Mouse (Mus musculus) heart, postnatal 25 days (tissue): ENCODE measurements around the gene Pimreg. TPM values are rescaled to one million over a fixed set of nuclear protein-coding genes. Genes with fewer than 3 reads are reported as not detected.

ENCODE experiments used
- DNase-seq: peaks from one replicate; pipeline ENCODE4 v3.0.0; 2022; ENCODE audit warnings: low spot score
- intact Hi-C: fragments of 180-260 bp; cut with DNase I; formaldehyde crosslinking; loops from one replicate; pipeline ENCODE4 v1.15.1; 2025
- total RNA-seq, 2 experiments: library from RNA; stranded (reverse); gene quantifications; 2 replicates each; pipeline ENCODE4 v1.2.3; 2021

The Pimreg gene
- total RNA-seq, 2 experiments from 2014 or later, result 1.0 to 2.6 TPM

DNA sequence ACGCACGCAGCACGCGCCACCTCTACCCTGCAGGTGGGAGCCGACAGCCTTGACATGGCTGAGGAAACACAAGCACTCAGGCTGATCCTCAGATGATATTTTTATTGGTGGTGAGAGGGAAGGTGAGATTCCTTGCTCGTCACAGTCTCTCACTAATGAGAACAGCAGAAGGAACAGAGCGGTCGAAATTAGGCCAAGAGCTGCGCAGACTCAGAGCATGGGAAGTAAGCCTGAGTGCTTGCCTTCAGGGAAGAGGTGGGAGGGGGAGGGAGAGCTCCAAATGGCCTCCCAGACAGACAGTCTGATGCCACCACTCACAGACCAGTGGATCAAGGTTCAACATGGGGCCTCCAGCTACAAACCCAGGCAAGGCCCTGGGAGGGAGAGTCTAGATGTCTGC is 15.3 kb upstream of the Pimreg start:
- intact Hi-C loops, result loop anchor here (10.0 kb wide), 1 partner anchor 162 kb away; no protein-coding TSS in a partner anchor
- no peak for DNase-seq

DNA sequence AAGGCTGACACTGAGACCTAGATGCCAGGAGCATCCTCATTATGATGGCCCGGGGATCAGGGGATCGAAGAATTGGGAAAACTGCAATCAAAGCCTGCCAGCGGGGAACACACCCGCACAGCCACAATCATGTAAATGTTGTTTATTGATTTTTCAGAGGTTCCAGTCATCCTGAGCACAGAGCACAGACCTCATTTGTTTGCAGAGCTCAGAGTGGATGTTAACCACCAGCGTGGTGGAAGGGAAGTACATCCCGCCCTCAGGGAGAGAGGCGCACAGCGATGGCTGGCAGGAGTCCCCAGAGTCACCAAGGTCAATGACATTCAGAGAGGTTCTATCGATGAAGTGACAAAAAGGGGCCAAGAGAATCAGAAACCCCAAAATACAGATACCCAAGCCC is 14.0 kb upstream of the Pimreg start:
- intact Hi-C loops, result loop anchor here (10.0 kb wide), 1 partner anchor 163 kb away; no protein-coding TSS in a partner anchor
- DNase-seq, result no peak

DNA sequence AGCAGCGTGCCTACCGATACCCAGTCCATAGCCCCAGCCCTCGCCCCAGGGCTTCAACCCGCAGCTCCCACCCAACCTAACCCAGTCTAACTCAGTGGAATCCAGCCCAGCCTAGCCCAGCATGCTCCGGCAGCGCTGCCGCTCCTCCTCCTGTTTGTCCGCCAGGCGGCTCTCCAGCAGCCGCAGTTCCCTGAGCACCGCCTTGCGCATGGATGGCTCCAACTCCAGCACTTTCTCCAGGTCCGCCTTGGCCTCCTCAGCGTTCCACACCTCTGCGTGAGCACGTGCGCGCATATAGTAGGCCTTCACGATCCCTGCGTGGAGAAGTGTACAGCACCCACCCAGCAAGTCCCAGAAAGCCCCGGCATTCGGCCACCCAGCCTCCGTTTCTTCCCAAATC is 12.7 kb upstream of the Pimreg start:
- intact Hi-C loops, result loop anchor here (10.0 kb wide), 1 partner anchor 164 kb away; no protein-coding TSS in a partner anchor
- no peak for DNase-seq

DNA sequence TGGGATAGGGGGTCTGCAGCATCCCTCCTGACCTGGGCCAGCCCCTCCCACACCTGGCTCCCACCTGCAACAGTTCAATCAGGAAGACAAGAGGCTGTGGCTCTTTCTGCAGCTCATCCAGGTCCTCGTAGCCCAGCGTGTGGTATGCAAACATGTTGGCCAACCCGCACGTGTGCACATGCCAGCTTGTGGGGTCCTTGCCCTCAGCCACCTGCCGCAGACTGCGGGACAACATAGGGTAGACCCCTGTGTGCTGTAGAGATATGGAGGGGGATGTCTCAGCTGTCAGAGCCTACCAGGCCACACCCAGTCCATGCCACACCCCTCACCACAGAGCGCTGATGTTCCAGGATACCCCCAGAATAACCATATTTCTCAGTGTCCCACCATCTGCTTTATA is 10.5 kb upstream of the Pimreg start:
- intact Hi-C loops, result no loop called here

DNA sequence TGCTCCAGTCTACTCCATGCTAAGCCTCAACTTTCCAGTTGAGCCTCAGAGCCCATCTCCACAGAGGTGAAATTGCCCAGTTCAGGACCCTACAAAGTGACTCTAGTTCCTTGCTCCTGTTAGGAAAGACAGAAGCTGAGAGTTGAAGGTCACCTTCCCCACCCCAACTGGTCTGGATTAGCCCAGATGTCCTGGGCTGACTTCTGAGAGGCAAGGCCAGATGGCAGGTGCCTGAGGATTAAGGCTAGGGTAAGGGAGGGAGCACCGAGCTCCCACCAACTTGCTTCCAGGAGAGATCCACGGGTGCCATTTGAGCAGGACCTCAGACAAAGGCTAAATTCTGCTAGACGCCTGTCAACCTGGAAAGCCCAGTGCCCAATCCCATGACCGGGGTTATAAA is 9.7 kb upstream of the Pimreg start:
- DNase-seq, result no peak
- intact Hi-C loops, result no loop called here

More for the DNA sequence above, 10.5 kb upstream of the Pimreg start:
- no peak for DNase-seq

DNA sequence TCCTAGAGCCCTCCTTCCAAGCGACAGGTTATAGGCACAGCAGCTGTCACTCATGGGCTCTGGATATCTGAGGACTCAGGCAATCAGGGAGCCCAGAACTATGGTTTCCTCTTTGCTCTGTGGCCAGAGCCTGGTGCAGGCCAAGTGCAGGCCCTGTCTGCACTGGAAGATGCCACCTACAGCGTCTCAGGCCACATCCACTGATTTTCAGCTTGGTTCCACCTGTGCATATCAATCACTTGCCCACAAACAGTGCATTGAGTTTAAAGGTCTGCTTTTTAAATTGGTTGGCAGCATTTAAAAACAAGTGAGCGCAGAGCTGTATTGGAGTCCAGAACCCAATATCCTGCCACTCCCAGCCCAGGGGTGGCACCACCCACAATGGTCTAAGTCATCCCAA is 9.2 kb upstream of the Pimreg start:
- DNase-seq, result no peak
- intact Hi-C loops, result no loop called here

DNA sequence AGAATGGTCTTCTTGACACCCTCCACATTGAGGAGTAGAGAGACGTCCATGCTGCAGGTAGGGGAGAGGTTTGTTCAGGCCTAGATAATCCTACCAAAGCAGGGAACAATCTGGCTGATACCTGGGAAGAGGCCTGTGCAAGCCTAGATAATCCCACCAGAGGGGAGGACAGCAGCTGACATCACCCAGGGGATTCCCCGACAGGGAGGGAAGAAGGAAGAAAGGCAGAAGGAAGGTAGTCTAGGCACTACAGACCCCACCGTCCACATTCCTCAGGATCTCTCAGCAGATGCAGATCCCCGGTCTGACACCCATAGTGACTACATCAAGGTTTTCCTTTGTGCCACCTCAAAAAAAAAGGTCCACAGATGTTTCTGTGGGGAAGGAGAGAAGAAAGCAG is 4.4 kb upstream of the Pimreg start, which contains the start of gene Aipl1:
Gene Aipl1 (minus strand): TSS at position 101 of the 400 bp plus-strand sequence.
- intact Hi-C loops, result loop anchor here (5.0 kb wide), 1 partner anchor 700 kb away; no protein-coding TSS in a partner anchor
- no peak for DNase-seq

DNA sequence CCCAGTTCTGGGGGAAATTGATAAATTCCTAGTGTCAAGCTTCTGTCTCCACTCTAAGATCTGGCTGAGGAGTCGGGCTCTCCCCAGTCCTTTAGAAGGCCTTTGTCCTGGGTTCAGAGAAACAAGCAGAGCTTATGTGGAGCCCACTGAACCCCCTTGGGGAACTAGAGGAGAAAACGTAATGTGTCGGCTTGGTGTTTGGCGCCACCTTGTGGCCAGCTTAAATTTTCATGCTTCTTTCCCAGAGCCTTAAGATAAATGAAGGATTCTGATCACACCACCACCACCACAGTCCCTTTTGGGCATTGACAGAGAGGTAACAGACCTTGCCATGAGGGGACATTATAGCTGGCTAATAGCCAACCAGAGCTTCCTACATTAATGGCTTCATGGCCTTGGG is 3.8 kb upstream of the Pimreg start:
- intact Hi-C loops, result loop anchor here (5.0 kb wide), 1 partner anchor 701 kb away; no protein-coding TSS in a partner anchor

DNA sequence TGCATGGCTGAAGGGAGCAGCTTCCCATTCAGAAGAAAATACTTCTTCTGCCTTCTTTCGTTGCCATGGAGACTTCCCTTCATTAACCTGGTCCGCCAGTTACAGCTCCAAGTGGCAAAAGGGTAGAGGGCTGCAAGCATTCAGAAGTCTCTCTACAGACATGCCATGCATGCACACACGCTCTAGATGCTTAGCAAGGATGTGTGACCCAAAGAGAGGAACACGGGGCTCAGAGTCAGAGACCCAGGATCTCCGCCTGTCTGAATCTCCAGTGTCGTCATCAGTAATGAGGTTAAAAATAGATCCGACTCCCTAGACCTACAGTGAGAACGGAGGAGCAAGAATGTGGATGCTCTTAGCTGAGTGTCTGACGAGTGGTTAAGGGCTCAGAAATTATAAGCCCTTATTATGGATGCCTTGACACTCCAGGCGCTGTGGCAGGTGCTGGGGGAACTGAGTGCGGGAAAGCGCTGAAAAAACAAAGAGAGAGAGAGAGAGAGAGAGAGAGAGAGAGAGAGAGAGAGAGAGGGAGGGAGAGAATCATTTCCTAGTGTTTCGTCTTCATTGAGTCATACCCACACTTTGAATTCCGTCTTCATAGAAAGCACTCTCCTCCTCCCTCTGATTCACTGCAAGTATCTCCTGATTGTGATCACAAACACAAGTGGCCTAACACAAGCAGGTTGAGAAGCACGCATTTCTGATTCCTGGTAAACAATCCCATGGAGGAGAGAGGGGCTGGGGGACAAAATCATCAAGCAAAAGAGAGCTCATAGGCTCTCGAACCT is 2.0 kb upstream of the Pimreg start:
- intact Hi-C loops, result loop anchor here (5.0 kb wide), 1 partner anchor 702 kb away; no protein-coding TSS in a partner anchor
- DNase-seq, result no peak

More for the DNA sequence above, 3.8 kb upstream of the Pimreg start:
- no peak for DNase-seq

DNA sequence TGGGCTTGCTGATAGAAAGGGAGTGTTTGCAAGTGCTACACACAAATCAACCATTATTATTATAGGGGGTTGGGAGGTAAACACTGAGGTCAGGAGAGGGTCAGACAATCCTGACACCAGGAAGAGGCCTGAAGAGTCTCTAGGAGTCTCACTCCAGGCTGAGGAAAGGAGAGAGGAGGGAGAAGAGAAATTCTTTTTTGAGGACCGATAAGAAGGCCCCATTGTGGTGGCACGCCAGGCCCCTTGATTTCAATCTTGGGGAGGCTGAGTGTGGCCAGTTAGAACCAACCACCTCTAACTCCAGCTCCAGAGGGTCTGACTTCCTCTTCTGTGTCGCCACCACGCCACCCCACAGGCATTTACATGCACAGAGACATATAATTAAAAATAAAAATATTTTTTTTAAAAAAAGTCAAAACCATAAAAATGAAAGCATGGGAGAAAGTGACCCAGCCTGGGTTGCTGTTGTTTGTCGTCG is 503 bp upstream of the Pimreg start:
- DNase-seq, result no peak
- intact Hi-C loops, result no loop called here

DNA sequence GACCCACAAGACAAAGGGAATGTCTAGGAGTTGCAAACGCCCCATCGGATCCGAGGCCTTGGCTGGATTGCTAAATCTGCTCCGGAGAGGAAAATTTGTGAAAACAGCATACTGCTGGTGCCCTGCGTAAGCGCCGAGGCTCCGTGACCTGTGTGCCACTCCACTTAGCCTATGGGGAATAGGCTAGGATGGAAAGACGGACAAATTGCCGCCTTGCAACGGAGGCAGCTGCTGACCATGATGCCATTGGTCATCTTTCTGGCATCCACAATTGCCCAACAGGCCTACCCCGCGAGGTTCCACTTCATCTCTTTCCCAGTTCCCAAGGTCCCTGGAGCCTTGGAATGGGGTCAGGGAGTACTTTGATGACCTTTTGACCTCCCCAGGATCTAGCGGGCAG is 799 bp downstream of the Pimreg start:
- intact Hi-C loops, result no loop called here
- DNase-seq, result no peak

DNA sequence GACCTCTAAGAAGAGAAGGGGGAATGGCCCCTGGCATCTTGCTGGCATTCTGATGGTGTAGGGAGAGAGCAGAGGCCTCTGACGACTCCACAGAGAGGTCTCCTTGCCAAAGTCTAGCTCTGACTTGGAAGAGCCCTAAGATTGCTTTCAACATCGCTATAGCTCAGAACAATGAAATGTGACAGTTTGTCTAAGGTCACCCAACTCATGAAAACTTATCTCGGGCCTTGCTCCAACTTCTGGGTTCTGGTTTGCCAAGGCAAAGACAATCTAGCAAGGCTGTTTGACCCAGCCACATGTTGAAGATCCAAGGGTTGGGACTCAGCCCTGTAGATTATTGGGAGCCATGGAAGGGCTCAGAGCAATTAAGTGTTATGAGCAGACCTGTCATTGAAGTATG is 2.4 kb downstream of the Pimreg start:
- intact Hi-C loops, result no loop called here

DNA sequence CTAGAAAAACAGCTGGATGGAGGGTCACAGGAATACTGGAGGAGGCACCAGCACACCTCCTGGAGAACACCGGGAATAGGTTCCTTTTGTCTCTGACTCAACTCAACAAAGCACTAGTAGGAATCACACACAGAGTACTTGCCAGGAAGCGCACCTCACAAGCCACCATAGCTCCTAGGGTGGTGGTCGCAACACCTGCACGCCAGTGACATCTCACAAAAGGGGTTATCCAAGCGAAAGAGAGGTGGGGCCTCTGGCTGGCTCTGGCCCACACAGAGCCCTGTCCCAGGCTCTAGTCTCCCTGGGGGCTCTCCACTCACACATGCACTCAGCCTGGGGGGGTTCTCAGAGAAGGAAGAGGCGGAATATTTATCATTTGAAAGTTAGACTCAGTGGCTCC is 6.9 kb downstream of the Pimreg start:
- no peak for DNase-seq

More for the DNA sequence above, 2.4 kb downstream of the Pimreg start:
- no peak for DNase-seq

DNA sequence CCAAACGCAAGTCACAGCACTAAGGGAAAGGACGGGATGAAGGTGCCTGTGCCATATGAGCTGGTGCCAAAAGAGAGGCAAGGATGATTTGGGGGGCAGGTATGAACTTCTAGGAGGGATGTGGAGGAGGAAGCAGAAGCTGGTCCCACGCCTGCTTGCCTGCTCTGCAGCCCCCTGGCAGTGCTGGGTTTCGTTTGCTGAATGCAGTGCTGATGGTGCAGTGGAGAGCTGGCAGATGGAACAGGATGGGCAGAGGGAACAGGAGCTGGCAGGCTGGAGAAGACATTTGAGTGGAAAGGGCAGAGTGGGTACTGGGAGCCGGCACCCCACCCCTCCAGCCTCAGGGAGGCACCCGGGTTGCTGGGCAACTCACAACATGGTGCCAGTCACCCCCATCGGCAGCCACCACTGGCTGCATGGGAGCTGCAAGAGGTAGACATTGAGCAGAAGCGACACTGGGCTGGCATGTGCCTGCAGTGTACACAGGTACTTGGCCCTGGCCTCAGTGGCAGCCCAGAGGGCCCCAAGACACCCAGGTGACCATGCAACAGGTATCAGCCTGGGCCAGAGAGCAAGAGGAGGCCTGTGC is 7.4 kb downstream of the Pimreg start:
- intact Hi-C loops, result no loop called here
- DNase-seq, result no peak

More for the DNA sequence above, 6.9 kb downstream of the Pimreg start:
- intact Hi-C loops, result no loop called here

DNA sequence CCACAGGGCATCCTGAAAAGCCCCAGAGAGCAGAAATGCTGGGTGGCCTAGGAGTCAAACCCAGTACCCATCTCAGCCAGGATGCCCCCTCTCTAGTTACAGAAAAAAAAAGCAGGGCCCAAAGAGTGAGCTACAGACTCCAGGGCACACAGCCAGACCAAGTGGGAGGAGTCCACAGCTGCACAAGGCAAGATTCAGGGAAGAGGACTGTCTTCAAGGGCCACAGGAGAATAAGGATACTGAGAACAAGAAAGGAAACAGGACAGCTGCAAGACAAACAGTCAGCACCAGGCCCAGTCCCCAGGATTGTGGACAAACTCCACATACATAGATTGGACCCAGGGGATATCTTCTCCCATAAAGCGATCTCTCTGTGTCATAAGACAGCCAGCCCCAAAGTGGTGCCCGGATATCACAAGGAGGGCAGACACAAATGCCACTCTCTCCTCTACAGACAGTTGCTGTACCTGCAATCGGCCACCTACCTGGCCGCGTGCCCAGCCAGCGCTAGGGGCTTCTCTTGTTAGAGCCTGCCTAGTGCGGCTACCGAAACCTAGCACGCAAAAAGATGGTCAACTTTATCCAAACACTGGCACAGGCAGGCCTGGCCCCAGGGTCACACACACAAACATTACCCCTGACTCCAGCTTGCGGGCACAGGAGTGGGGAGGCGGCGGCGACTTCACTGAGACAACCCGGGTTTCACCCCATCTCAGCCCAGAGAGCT is 8.5 kb downstream of the Pimreg start:
- DNase-seq, result no peak
- intact Hi-C loops, result loop anchor here (5.0 kb wide), 1 partner anchor 157 kb away; the partner anchor contains the start of genes 4933427D14Rik, Gm43951 and Txndc17

DNA sequence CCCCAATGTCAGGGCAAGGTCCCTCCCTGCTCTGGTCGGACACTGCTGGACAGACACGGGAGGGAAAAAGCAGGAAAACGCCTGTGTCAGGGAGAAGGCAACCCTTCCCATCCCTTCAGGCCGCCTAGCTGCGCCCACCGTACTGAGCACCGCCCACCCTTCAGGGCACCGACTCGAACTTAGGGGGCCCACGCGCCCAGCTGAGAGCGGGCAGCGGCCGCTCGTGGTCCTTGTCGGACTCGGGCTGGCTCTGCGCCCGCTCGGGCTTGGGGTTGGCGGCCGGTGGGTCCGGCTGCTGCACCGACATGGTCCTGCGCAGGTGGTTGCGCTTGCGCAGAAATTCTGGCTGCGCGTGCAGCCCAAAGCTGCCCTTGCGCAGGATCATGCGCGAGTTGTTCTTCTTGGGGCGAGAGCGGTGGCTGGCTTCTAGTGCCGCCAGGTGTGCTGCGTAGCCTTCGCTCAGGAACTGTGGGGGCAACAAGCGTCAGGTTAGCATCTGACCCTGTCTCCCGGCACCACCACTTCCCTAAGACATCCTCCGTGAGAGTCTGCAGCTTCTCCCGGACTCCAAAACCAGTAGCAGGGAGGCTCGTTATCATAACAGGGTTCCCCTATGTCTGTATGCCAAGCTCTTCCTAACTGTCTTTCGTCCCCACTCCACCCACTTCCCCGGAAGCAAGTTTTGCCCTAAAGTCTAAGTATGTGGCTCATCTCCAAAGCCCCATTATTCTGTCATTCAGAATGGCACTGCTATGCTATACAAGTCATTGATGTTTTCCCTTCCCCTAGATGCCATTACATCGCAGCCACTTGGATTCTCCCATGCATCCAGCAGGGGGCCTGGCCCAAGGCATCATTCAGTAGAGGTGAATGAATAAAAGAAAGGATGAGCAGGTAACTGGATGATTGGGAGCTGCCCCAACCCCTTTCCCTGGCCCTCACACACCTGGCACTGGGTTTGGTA is 9.3 kb downstream of the Pimreg start:
- intact Hi-C loops, result loop anchor here (5.0 kb wide), 1 partner anchor 156 kb away; the partner anchor contains the start of genes 4933427D14Rik, Gm43951 and Txndc17
- no peak for DNase-seq

DNA sequence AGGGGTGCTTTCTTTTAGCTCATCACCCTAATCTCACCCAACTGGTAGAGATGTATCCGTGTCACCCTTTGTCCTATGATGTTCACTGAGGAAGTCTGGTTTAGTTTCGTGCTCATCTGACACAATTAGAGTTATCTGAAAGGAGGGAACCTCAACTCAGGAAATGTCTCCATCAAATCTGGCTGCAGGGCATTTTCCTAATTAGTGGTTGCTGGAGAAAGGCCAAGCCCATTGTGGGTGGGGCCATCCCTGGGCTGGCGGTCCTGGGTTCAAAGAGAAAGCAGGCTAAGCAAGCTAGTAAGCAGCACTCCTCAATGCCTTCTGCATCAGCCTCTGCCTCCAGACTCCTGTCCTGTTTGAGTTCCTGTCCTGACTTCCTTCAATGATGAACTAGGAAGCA is 10.4 kb downstream of the Pimreg start:
- intact Hi-C loops, result loop anchor here (2.0 to 5.0 kb wide), 2 partner anchors 95 to 155 kb away; partner anchors contain the start of genes 4933427D14Rik, Gm43951 and Txndc17
- no peak for DNase-seq

DNA sequence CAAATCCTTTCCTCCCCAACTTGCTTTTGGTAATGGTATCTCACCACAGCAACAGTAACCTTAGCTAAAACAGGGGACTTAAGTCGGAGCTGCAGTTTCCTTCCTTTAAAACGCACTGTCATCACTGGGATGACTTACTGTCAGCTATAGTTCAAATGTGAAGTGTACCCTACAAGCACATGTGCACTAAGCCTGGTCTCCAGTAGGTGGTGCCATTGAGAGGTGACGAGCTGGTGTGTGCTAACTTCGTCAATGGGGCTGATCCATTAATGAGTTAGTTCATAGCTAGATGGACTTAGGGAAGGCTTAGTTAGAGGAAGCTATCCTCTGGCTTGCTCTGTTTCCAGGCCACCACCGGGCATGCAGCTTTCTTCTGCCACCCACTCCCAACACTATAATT is 10.8 kb downstream of the Pimreg start:
- intact Hi-C loops, result loop anchor here (2.0 to 5.0 kb wide), 2 partner anchors 94 to 155 kb away; partner anchors contain the start of genes 4933427D14Rik, Gm43951 and Txndc17
- DNase-seq, result peak; percentile 32

DNA sequence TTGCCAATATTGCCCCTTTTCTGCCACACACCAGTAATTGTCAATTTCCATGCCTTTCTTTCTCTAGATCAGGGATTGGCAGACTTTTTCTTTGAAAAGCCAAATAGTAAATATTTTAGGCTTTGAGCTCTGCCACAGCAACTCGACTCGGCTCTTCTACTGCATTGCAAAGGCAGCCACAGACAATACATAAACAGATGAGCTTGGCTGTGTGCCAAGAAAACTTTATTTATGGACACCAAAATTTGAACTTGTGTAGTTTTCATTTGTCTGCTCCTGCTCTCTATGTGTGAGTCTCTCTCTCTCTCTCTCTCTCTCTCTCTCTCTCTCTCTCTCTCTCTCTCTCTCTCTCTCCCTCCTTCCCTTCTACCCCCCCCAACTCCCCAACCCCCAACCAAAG is 13.3 kb downstream of the Pimreg start:
- DNase-seq, result no peak
- intact Hi-C loops, result no loop called here
